Mouse (Mus musculus): ENCODE measurements around the gene Aoc3. TPM values are rescaled to one million over a fixed set of nuclear protein-coding genes. Genes with fewer than 3 reads are reported as not detected.

Aoc3 gene
- polyA plus RNA-seq, 1 experiment from 2014 or later: 0.04 TPM

- peaks cover 29% of the 10 kb centered on the region for H3K4me1 ChIP-seq
- no peak overlapping the region for H3K27ac ChIP-seq (replicated peaks)
- H3K27me3 ChIP-seq (replicated peaks; ENCODE audit: low read depth, poor library complexity, severe bottlenecking): 0 out of 2 replicates have a peak, but pooled peaks cover 3% of the 10 kb centered on the region
- H3K9me3 ChIP-seq: no peaks in the 10 kb centered on the region
- peaks cover 10% of the 10 kb centered on the region; the same call in 1 of the 2 replicates for H3K36me3 ChIP-seq (replicated peaks)
- no peak for DNase-seq (ENCODE audit: low spot score)
- WGBS: 85% methylated on average over 3 of the region's 3 CpGs
- no peak overlapping the region for H3K4me3 ChIP-seq
Measured at GRCm38 (mm10) chr11:101332537-101332936, 2.1 kb downstream of the Aoc3 start.

GRCm38 (mm10) chr11:101334023-101334422 is 3.6 kb downstream of the Aoc3 start:
- Histone ChIP-seq H3K4me1 (peaks cover 44% of the 10 kb centered on the region), H3K27me3 (replicated peaks; ENCODE audit: low read depth, poor library complexity, severe bottlenecking) (0 out of 2 replicates have a peak, but pooled peaks cover 3% of the 10 kb centered on the region), H3K4me3 (0 out of 2 replicates have a peak overlapping the region, but pooled peaks have one; percentile 6), H3K9me3 (no peaks in the 10 kb centered on the region), H3K27ac (replicated peaks) (peak overlapping the region; percentile 66), H3K36me3 (replicated peaks) (peaks cover 4% of the 10 kb centered on the region; the same call in 1 of the 2 replicates)
- 27% methylated on average over 10 of the region's 10 CpGs for WGBS
- DNase-seq (ENCODE audit: low spot score): peak; percentile 43

- 0 out of 2 replicates have a peak overlapping the region, but pooled peaks have one; percentile 8 for H3K4me3 ChIP-seq
- H3K9me3 ChIP-seq: no peaks in the 10 kb centered on the region
- peaks cover 46% of the 10 kb centered on the region for H3K4me1 ChIP-seq
- 0 out of 2 replicates have a peak, but pooled peaks cover 3% of the 10 kb centered on the region for H3K27me3 ChIP-seq (replicated peaks; ENCODE audit: low read depth, poor library complexity, severe bottlenecking)
- H3K27ac ChIP-seq (replicated peaks): peak overlapping the region; percentile 66
- DNase-seq (ENCODE audit: low spot score): peak; percentile 77
- WGBS: 7% methylated on average over 6 of the region's 6 CpGs
- no peaks in the 10 kb centered on the region for H3K36me3 ChIP-seq (replicated peaks)
Measured at GRCm38 (mm10) chr11:101334516-101334915, 4.1 kb downstream of the Aoc3 start.

GRCm38 (mm10) chr11:101335685-101336084 is 5.3 kb downstream of the Aoc3 start:
- H3K4me3 ChIP-seq: no peak overlapping the region
- 84% methylated on average over 9 of the region's 9 CpGs for WGBS
- peaks cover 43% of the 10 kb centered on the region for H3K4me1 ChIP-seq
- 0 out of 2 replicates have a peak, but pooled peaks cover 3% of the 10 kb centered on the region for H3K27me3 ChIP-seq (replicated peaks; ENCODE audit: low read depth, poor library complexity, severe bottlenecking)
- H3K36me3 ChIP-seq (replicated peaks): no peaks in the 10 kb centered on the region
- DNase-seq (ENCODE audit: low spot score): no peak
- H3K9me3 ChIP-seq: no peaks in the 10 kb centered on the region
- H3K27ac ChIP-seq (replicated peaks): no peak overlapping the region; the same call in 1 of the 2 replicates

- 0 out of 2 replicates have a peak, but pooled peaks cover 3% of the 10 kb centered on the region for H3K27me3 ChIP-seq (replicated peaks; ENCODE audit: low read depth, poor library complexity, severe bottlenecking)
- peak; percentile 75 for DNase-seq (ENCODE audit: low spot score)
- peaks cover 40% of the 10 kb centered on the region for H3K4me1 ChIP-seq
- peak overlapping the region; percentile 55 for H3K4me3 ChIP-seq
- H3K9me3 ChIP-seq: no peaks in the 10 kb centered on the region
- WGBS: 3% methylated on average over 9 of the region's 9 CpGs
- peak overlapping the region; percentile 83 for H3K27ac ChIP-seq (replicated peaks)
- H3K36me3 ChIP-seq (replicated peaks): no peaks in the 10 kb centered on the region
Measured at GRCm38 (mm10) chr11:101338123-101338760, 7.8 kb downstream of the Aoc3 start.

- Histone ChIP-seq H3K9me3 (peaks cover 4% of the 10 kb centered on the region; the same call in 1 of the 2 replicates), H3K27ac (replicated peaks) (no peak overlapping the region), H3K36me3 (replicated peaks) (no peaks in the 10 kb centered on the region), H3K27me3 (replicated peaks; ENCODE audit: low read depth, poor library complexity, severe bottlenecking) (no peaks in the 10 kb centered on the region), H3K4me3 (no peak overlapping the region), H3K4me1 (peaks cover 12% of the 10 kb centered on the region)
- DNase-seq (ENCODE audit: low spot score): no peak
- 81% methylated on average over 10 of the region's 10 CpGs for WGBS
Measured at GRCm38 (mm10) chr11:101347083-101347775, 16.8 kb downstream of the Aoc3 start.

GRCm38 (mm10) chr11:101348774-101349173 is 18.4 kb downstream of the Aoc3 start:
- no peak overlapping the region for H3K4me3 ChIP-seq
- H3K27me3 ChIP-seq (replicated peaks; ENCODE audit: low read depth, poor library complexity, severe bottlenecking): no peaks in the 10 kb centered on the region
- WGBS: 67% methylated on average over 7 of the region's 7 CpGs
- no peaks in the 10 kb centered on the region for H3K36me3 ChIP-seq (replicated peaks)
- no peak overlapping the region for H3K27ac ChIP-seq (replicated peaks)
- DNase-seq (ENCODE audit: low spot score): no peak
- peaks cover 4% of the 10 kb centered on the region; the same call in 1 of the 2 replicates for H3K9me3 ChIP-seq
- H3K4me1 ChIP-seq: peaks cover 15% of the 10 kb centered on the region

GRCm38 (mm10) chr11:101349216-101349615 is 18.8 kb downstream of the Aoc3 start:
- Histone ChIP-seq H3K4me3 (no peak overlapping the region), H3K4me1 (peaks cover 15% of the 10 kb centered on the region), H3K36me3 (replicated peaks) (no peaks in the 10 kb centered on the region), H3K9me3 (peaks cover 4% of the 10 kb centered on the region; the same call in 1 of the 2 replicates), H3K27ac (replicated peaks) (no peak overlapping the region), H3K27me3 (replicated peaks; ENCODE audit: low read depth, poor library complexity, severe bottlenecking) (no peaks in the 10 kb centered on the region)
- WGBS: 81% methylated on average over 3 of the region's 3 CpGs
- DNase-seq (ENCODE audit: low spot score): no peak

GRCm38 (mm10) chr11:101351100-101351720 is 20.8 kb downstream of the Aoc3 start:
- Histone ChIP-seq H3K4me3 (no peak overlapping the region), H3K27me3 (replicated peaks; ENCODE audit: low read depth, poor library complexity, severe bottlenecking) (no peaks in the 10 kb centered on the region), H3K36me3 (replicated peaks) (no peaks in the 10 kb centered on the region), H3K27ac (replicated peaks) (no peak overlapping the region), H3K4me1 (peaks cover 15% of the 10 kb centered on the region), H3K9me3 (peaks cover 4% of the 10 kb centered on the region; the same call in 1 of the 2 replicates)
- no peak for DNase-seq (ENCODE audit: low spot score)
- WGBS: 56% methylated on average over 11 of the region's 11 CpGs

GRCm38 (mm10) chr11:101351721-101352111 is 21.3 kb downstream of the Aoc3 start:
- H3K4me3 ChIP-seq: no peak overlapping the region
- 65% methylated on average over 3 of the region's 3 CpGs for WGBS
- peaks cover 4% of the 10 kb centered on the region; the same call in 1 of the 2 replicates for H3K9me3 ChIP-seq
- H3K36me3 ChIP-seq (replicated peaks): no peaks in the 10 kb centered on the region
- no peaks in the 10 kb centered on the region for H3K27me3 ChIP-seq (replicated peaks; ENCODE audit: low read depth, poor library complexity, severe bottlenecking)
- peak; percentile 23 for DNase-seq (ENCODE audit: low spot score)
- H3K27ac ChIP-seq (replicated peaks): no peak overlapping the region
- peaks cover 15% of the 10 kb centered on the region for H3K4me1 ChIP-seq

GRCm38 (mm10) chr11:101353436-101353835 is 23.0 kb downstream of the Aoc3 start:
- Histone ChIP-seq H3K36me3 (replicated peaks) (no peaks in the 10 kb centered on the region), H3K27ac (replicated peaks) (no peak overlapping the region), H3K27me3 (replicated peaks; ENCODE audit: low read depth, poor library complexity, severe bottlenecking) (no peaks in the 10 kb centered on the region), H3K4me3 (no peak overlapping the region), H3K9me3 (peaks cover 4% of the 10 kb centered on the region; the same call in 1 of the 2 replicates), H3K4me1 (peaks cover 15% of the 10 kb centered on the region)
- DNase-seq (ENCODE audit: low spot score): no peak
- WGBS: 91% methylated on average over 12 of the region's 12 CpGs

GRCm38 (mm10) chr11:101354438-101355010 is 24.1 kb downstream of the Aoc3 start:
- Histone ChIP-seq H3K9me3 (peaks cover 4% of the 10 kb centered on the region; the same call in 1 of the 2 replicates), H3K27ac (replicated peaks) (no peak overlapping the region), H3K4me1 (peaks cover 15% of the 10 kb centered on the region), H3K4me3 (no peak overlapping the region), H3K36me3 (replicated peaks) (no peaks in the 10 kb centered on the region), H3K27me3 (replicated peaks; ENCODE audit: low read depth, poor library complexity, severe bottlenecking) (no peaks in the 10 kb centered on the region)
- DNase-seq (ENCODE audit: low spot score): no peak
- WGBS: 83% methylated on average over 5 of the region's 5 CpGs
